Mouse (Mus musculus): ENCODE results near the gene Btg2. TPM values are rescaled to one million over a fixed set of nuclear protein-coding genes. Genes with fewer than 3 reads are reported as not detected.
A peak's percentile ranks its signal among the peaks of the same experiment; 100 is the strongest.

Btg2 gene
- polyA plus RNA-seq, 1 experiment from 2014 or later = 27.2 TPM

DNA sequence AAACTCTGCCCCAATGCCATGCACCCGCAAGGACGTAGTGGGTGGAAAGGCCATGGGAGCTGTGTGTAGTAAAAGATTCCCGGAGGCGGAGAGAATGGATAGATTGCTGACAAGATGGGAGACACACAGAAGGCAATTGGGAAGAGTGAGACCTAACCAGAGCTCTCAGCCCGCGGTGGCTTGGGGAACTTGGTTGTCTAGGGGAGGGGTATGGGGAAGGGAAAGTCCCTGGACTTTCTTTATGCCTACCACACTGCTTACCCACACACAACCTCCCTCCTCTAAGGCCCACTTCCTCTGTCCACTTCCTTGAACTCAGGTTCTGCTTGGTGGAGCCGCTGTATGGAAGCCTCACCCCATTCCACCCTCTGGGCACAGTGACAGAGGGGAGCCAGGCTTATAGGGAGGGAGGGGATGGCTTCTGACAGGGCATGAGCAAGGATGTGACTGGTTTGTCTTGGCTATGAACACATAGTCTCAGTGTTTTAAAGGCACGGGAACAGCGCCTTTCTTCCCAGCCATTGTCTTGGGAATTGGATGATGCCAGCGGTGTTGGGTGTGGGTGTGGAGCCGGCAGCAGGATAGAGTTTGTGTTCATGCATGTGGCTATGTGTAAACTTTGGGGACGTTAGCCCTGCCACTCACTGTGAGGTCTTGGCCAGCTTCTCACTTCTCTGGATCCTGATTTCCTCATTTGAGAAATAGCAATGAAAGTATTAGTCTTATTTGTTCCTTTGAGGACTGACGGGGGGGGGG lies 15.0 kb upstream of the Btg2 start:
- Histone ChIP-seq H3K4me3 (ENCODE audit: low read depth, low read length) (no peak overlapping the region), H3K4me1 (ENCODE audit: control insufficient read depth, insufficient read depth, low read length) (peaks cover 12% of the 10 kb centered on the region), H3K9ac (ENCODE audit: low read depth, low read length) (peak overlapping the region; percentile 69; the same call in 1 of the 2 replicates), H3K27me3 (ENCODE audit: control insufficient read depth, insufficient read depth, low read depth, low read length) (no peaks in the 10 kb centered on the region), H3K9me3 (replicated peaks; ENCODE audit: control insufficient read depth, low read length, poor library complexity, severe bottlenecking) (no peaks in the 10 kb centered on the region), H3K4me2 (ENCODE audit: low read length) (peak overlapping the region; percentile 80), H3K27ac (ENCODE audit: low read length) (no peak overlapping the region), H3K36me3 (ENCODE audit: control insufficient read depth, insufficient read depth, low read length) (no peaks in the 10 kb centered on the region)
- ATAC-seq = no peak
- 60% methylated on average over 12 of the region's 13 CpGs for WGBS

GRCm38 (mm10) chr1:134092852-134093770 lies 14.2 kb upstream of the Btg2 start:
- Histone ChIP-seq H3K4me2 (ENCODE audit: low read length) (peak overlapping the region; percentile 80), H3K9ac (ENCODE audit: low read depth, low read length) (peak overlapping the region; percentile 69), H3K27me3 (ENCODE audit: control insufficient read depth, insufficient read depth, low read depth, low read length) (no peaks in the 10 kb centered on the region), H3K9me3 (replicated peaks; ENCODE audit: control insufficient read depth, low read length, poor library complexity, severe bottlenecking) (no peaks in the 10 kb centered on the region), H3K4me3 (ENCODE audit: low read depth, low read length) (peak overlapping the region; percentile 45), H3K27ac (ENCODE audit: low read length) (peak overlapping the region; percentile 75), H3K36me3 (ENCODE audit: control insufficient read depth, insufficient read depth, low read length) (no peaks in the 10 kb centered on the region), H3K4me1 (ENCODE audit: control insufficient read depth, insufficient read depth, low read length) (peaks cover 12% of the 10 kb centered on the region)
- peak; percentile 81 for ATAC-seq
- 2% methylated on average over 43 of the region's 43 CpGs for WGBS

GRCm38 (mm10) chr1:134092368-134092767 lies 13.4 kb upstream of the Btg2 start:
- 32% methylated on average over 6 of the region's 6 CpGs for WGBS
- no peaks in the 10 kb centered on the region for H3K36me3 ChIP-seq (ENCODE audit: control insufficient read depth, insufficient read depth, low read length)
- no peaks in the 10 kb centered on the region for H3K27me3 ChIP-seq (ENCODE audit: control insufficient read depth, insufficient read depth, low read depth, low read length)
- H3K9me3 ChIP-seq (replicated peaks; ENCODE audit: control insufficient read depth, low read length, poor library complexity, severe bottlenecking) = no peaks in the 10 kb centered on the region
- peak overlapping the region; percentile 69 for H3K9ac ChIP-seq (ENCODE audit: low read depth, low read length)
- peak overlapping the region; percentile 75; the same call in 1 of the 2 replicates for H3K27ac ChIP-seq (ENCODE audit: low read length)
- H3K4me1 ChIP-seq (ENCODE audit: control insufficient read depth, insufficient read depth, low read length) = peaks cover 12% of the 10 kb centered on the region
- H3K4me3 ChIP-seq (ENCODE audit: low read depth, low read length) = peak overlapping the region; percentile 45
- no peak for ATAC-seq
- H3K4me2 ChIP-seq (ENCODE audit: low read length) = peak overlapping the region; percentile 80

DNA sequence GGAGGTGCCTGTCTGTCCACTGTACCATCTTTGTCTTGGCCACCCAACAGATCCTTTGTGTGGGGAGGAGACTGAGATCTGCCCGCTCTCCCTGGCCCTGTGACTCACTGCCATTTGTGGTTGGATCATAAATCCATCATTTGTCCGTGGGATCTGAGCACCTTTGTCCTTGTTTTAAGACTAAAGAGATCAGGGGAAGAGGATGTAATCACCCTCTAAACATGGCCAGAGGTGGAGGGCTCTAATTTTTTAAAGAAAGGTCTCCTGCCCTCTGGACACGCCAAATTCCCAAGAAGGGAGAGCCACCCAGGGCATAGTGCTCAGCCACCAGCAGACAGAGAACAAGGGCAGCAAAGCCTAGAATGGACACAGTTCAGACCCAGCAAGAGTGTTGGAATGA lies 12.9 kb upstream of the Btg2 start:
- no peak overlapping the region for H3K9ac ChIP-seq (ENCODE audit: low read depth, low read length)
- H3K9me3 ChIP-seq (replicated peaks; ENCODE audit: control insufficient read depth, low read length, poor library complexity, severe bottlenecking) = no peaks in the 10 kb centered on the region
- 87% methylated on average over 3 of the region's 3 CpGs for WGBS
- H3K27ac ChIP-seq (ENCODE audit: low read length) = no peak overlapping the region
- no peaks in the 10 kb centered on the region for H3K27me3 ChIP-seq (ENCODE audit: control insufficient read depth, insufficient read depth, low read depth, low read length)
- peaks cover 12% of the 10 kb centered on the region for H3K4me1 ChIP-seq (ENCODE audit: control insufficient read depth, insufficient read depth, low read length)
- no peak overlapping the region for H3K4me3 ChIP-seq (ENCODE audit: low read depth, low read length)
- no peak overlapping the region for H3K4me2 ChIP-seq (ENCODE audit: low read length)
- H3K36me3 ChIP-seq (ENCODE audit: control insufficient read depth, insufficient read depth, low read length) = no peaks in the 10 kb centered on the region
- ATAC-seq = no peak

DNA sequence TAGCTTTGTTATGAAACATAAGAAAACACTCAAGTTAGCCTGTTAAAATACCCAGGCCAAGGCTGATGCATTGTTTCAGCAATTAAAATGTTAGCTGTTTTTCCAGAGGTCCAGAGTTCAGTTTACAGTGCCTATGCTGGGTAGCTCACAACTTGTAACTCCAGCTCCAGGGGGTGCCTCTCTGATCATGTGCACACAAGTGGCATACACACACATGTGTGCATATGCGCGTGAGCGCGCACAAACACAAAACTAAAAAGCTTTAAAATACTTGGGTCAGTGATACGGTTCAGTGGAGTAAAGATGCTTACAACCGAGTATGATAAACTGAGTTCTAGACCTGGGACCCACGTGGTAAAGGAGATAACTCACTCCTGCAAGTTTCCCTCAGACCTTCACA lies 10.2 kb upstream of the Btg2 start:
- H3K4me2 ChIP-seq (ENCODE audit: low read length) = no peak overlapping the region
- no peak overlapping the region for H3K4me3 ChIP-seq (ENCODE audit: low read depth, low read length)
- peaks cover 13% of the 10 kb centered on the region for H3K4me1 ChIP-seq (ENCODE audit: control insufficient read depth, insufficient read depth, low read length)
- no peak overlapping the region for H3K9ac ChIP-seq (ENCODE audit: low read depth, low read length)
- no peak overlapping the region for H3K27ac ChIP-seq (ENCODE audit: low read length)
- H3K27me3 ChIP-seq (ENCODE audit: control insufficient read depth, insufficient read depth, low read depth, low read length) = no peaks in the 10 kb centered on the region; the same call in 1 of the 2 replicates
- H3K36me3 ChIP-seq (ENCODE audit: control insufficient read depth, insufficient read depth, low read length) = no peaks in the 10 kb centered on the region
- no peaks in the 10 kb centered on the region for H3K9me3 ChIP-seq (replicated peaks; ENCODE audit: control insufficient read depth, low read length, poor library complexity, severe bottlenecking)
- no peak for ATAC-seq
- WGBS = 92% methylated on average over 7 of the region's 7 CpGs

DNA sequence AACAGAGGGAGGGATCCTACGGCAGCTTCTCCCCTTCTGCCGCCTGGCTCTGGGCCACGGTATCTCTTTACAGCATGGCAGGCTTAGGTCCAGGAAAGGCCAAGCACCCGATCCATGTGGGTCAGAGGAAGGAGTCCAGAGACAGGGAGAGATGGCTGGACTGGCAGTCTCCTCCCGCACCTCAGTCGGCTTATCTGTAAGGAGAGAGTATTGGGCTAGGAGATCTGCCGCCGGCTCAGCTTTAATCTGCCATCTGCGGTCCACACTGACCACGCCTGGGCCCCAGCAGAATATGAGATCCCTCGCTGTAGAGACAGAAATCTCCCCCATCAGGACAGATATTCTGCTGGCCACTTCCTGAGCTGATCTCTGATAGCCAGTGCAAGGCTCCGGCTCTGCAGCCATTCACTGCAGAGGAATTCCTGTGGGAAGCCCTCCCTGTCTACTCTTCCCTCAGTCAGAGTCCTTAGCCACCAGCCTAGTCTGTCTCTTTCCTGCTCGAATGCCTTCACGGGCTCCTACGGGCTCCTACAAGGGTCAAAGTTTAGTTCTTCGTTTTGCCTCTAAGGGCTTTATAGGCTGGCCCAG lies 8.0 kb upstream of the Btg2 start:
- H3K9me3 ChIP-seq (replicated peaks; ENCODE audit: control insufficient read depth, low read length, poor library complexity, severe bottlenecking) = no peaks in the 10 kb centered on the region
- peak overlapping the region; percentile 4; the same call in 1 of the 2 replicates for H3K9ac ChIP-seq (ENCODE audit: low read depth, low read length)
- H3K4me2 ChIP-seq (ENCODE audit: low read length) = no peak overlapping the region
- H3K4me1 ChIP-seq (ENCODE audit: control insufficient read depth, insufficient read depth, low read length) = peaks cover 6% of the 10 kb centered on the region; the same call in 1 of the 2 replicates
- no peak for ATAC-seq
- H3K27ac ChIP-seq (ENCODE audit: low read length) = no peak overlapping the region
- H3K36me3 ChIP-seq (ENCODE audit: control insufficient read depth, insufficient read depth, low read length) = no peaks in the 10 kb centered on the region
- no peaks in the 10 kb centered on the region; the same call in 1 of the 2 replicates for H3K27me3 ChIP-seq (ENCODE audit: control insufficient read depth, insufficient read depth, low read depth, low read length)
- WGBS = 36% methylated on average over 16 of the region's 16 CpGs
- no peak overlapping the region for H3K4me3 ChIP-seq (ENCODE audit: low read depth, low read length)

DNA sequence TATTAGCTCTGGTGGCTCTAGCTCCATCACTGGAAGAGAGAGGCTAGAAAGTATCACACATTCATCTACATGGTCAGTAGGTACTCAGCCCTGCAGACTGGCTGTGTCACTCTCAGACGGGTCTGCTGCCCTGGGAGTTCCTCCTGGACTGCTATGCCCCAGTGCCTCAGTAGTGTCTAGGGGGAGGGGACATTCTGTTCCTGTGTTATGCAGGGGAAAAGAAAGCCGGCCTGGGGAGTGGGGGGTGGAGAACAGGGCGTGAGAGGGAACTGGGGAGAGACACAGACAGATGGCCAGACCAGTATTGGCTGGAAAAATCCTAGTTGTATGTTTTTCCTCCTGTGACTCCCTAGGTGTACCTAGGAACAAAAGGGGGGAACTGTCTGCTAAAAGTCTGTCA lies 7.1 kb upstream of the Btg2 start:
- no peak for ATAC-seq
- WGBS = 20% methylated on average over 3 of the region's 3 CpGs
- H3K4me1 ChIP-seq (ENCODE audit: control insufficient read depth, insufficient read depth, low read length) = peaks cover 6% of the 10 kb centered on the region; the same call in 1 of the 2 replicates
- H3K9me3 ChIP-seq (replicated peaks; ENCODE audit: control insufficient read depth, low read length, poor library complexity, severe bottlenecking) = no peaks in the 10 kb centered on the region
- no peak overlapping the region for H3K4me3 ChIP-seq (ENCODE audit: low read depth, low read length)
- H3K27ac ChIP-seq (ENCODE audit: low read length) = no peak overlapping the region
- no peak overlapping the region for H3K9ac ChIP-seq (ENCODE audit: low read depth, low read length)
- H3K27me3 ChIP-seq (ENCODE audit: control insufficient read depth, insufficient read depth, low read depth, low read length) = no peaks in the 10 kb centered on the region; the same call in 1 of the 2 replicates
- no peak overlapping the region for H3K4me2 ChIP-seq (ENCODE audit: low read length)
- no peaks in the 10 kb centered on the region for H3K36me3 ChIP-seq (ENCODE audit: control insufficient read depth, insufficient read depth, low read length)

DNA sequence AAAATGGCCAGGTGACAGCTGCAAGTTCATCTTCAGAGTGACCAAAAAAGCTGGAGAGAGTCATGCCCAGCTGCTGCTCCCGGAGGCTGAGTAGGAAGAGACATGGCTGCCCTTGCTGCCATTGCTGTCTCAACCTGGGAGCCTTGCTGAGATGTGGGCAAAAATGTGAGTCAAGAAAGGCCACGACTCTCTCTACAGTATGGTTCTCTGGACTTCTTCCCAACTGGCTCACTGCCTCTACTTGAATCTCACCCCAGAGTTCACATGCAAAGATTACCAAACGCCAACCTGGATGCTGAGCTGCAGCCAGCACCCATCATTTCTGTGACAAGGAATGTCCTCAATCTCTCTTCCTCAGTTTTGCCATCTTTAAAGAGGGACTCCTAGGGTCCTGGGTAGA lies 5.2 kb upstream of the Btg2 start:
- 82% methylated on average over 3 of the region's 3 CpGs for WGBS
- Histone ChIP-seq H3K9ac (ENCODE audit: low read depth, low read length) (no peak overlapping the region), H3K27me3 (ENCODE audit: control insufficient read depth, insufficient read depth, low read depth, low read length) (no peaks in the 10 kb centered on the region; the same call in 1 of the 2 replicates), H3K4me2 (ENCODE audit: low read length) (no peak overlapping the region), H3K9me3 (replicated peaks; ENCODE audit: control insufficient read depth, low read length, poor library complexity, severe bottlenecking) (no peaks in the 10 kb centered on the region), H3K36me3 (ENCODE audit: control insufficient read depth, insufficient read depth, low read length) (no peaks in the 10 kb centered on the region), H3K4me1 (ENCODE audit: control insufficient read depth, insufficient read depth, low read length) (peaks cover 14% of the 10 kb centered on the region; the same call in 1 of the 2 replicates), H3K4me3 (ENCODE audit: low read depth, low read length) (no peak overlapping the region), H3K27ac (ENCODE audit: low read length) (no peak overlapping the region)
- no peak for ATAC-seq
